Mouse (Mus musculus): Measurements from ENCODE around the gene Thsd4. TPM values are rescaled to one million over a fixed set of nuclear protein-coding genes. Genes with fewer than 3 reads are reported as not detected.
A peak's percentile ranks its signal among the peaks of the same experiment; 100 is the strongest.

The Thsd4 gene
- polyA plus RNA-seq, 1 experiment = 1.7 TPM

- no peaks in the 10 kb centered on the region for H3K36me3 ChIP-seq (ENCODE audit: control insufficient read depth, insufficient read depth)
- H3K27me3 ChIP-seq (ENCODE audit: control insufficient read depth, insufficient read depth, insufficient read length) = no peaks in the 10 kb centered on the region
- no peak for TF ChIP-seq TCF12 (IDR thresholded peaks at IDR 0.05; ENCODE audit: insufficient read depth, poor library complexity, severe bottlenecking)
- TF ChIP-seq MYOD1 (IDR thresholded peaks at IDR 0.05; ENCODE audit: control insufficient read depth in 1 of 3, insufficient read length in 2 of 3, low read depth in 2 of 3) = no peak
- TF ChIP-seq CEBPB (IDR thresholded peaks at IDR 0.05; ENCODE audit: insufficient read depth, poor library complexity, severe bottlenecking) = no peak
- no peak for TF ChIP-seq TCF3 (IDR thresholded peaks at IDR 0.05; ENCODE audit: insufficient read length, low read depth)
- H3K4me3 ChIP-seq = no peak overlapping the region
- H3ac ChIP-seq (ENCODE audit: control insufficient read depth, insufficient read length) = no peak overlapping the region
- no peak overlapping the region for H3K4me2 ChIP-seq (ENCODE audit: low read depth)
- no peaks in the 10 kb centered on the region for H3K79me2 ChIP-seq (ENCODE audit: control insufficient read depth, insufficient read depth)
Measured at GRCm38 (mm10) chr9:60510876-60511275, 11.0 kb downstream of the Thsd4 start.

DNA sequence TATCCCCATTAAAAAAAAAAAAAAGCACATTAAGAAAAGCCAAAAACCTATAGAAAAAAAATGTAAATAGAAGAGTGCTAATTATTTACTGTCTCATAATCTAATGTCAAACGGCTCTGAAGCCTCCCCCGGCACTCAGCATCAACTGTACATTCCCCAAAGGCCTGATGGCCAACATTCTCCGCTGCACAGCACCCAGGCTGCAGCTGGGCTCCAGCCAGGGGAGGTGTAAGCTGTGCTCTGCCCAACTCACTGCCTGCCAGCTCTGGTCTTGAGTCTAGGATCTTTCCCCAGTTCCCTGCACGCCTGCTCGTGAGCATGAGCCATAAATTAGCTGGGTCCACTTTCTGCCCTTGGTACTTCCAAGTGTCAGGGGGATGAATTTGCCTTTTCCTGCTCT lies 15.7 kb downstream of the Thsd4 start:
- Histone ChIP-seq H3K4me3 (no peak overlapping the region), H3K4me2 (ENCODE audit: low read depth) (no peak overlapping the region), H3K79me2 (ENCODE audit: control insufficient read depth, insufficient read depth) (no peaks in the 10 kb centered on the region), H3K27me3 (ENCODE audit: control insufficient read depth, insufficient read depth, insufficient read length) (no peaks in the 10 kb centered on the region), H3ac (ENCODE audit: control insufficient read depth, insufficient read length) (no peak overlapping the region), H3K36me3 (ENCODE audit: control insufficient read depth, insufficient read depth) (no peaks in the 10 kb centered on the region)
- TF ChIP-seq E2F4 (IDR thresholded peaks at IDR 0.05; ENCODE audit: insufficient read depth) (no peak), MYOD1 (IDR thresholded peaks at IDR 0.05; ENCODE audit: control insufficient read depth in 1 of 3, insufficient read length in 2 of 3, low read depth in 2 of 3) (no peak), MAX (IDR thresholded peaks at IDR 0.05; ENCODE audit: low read depth) (no peak), USF1 (IDR thresholded peaks at IDR 0.05; ENCODE audit: low read depth) (no peak), SRF (IDR thresholded peaks at IDR 0.05; ENCODE audit: control insufficient read depth, insufficient read length, low read depth) (no peak), POLR2AphosphoS2 (IDR thresholded peaks at IDR 0.05; ENCODE audit: insufficient read length, low read depth) (no peak), REST (IDR thresholded peaks at IDR 0.05; ENCODE audit: insufficient read depth, insufficient read length) (no peak), POLR2A (IDR thresholded peaks at IDR 0.05; ENCODE audit: insufficient read length, low read depth) (no peak), TCF3 (IDR thresholded peaks at IDR 0.05; ENCODE audit: insufficient read length, low read depth) (no peak), CEBPB (IDR thresholded peaks at IDR 0.05; ENCODE audit: insufficient read depth, poor library complexity, severe bottlenecking) (no peak), TCF12 (IDR thresholded peaks at IDR 0.05; ENCODE audit: insufficient read depth, poor library complexity, severe bottlenecking) (no peak), MYOG (IDR thresholded peaks at IDR 0.05; ENCODE audit: control insufficient read depth in 1 of 3, insufficient read depth in 1 of 3, insufficient read length in 2 of 3, low read depth in 2 of 3) (no peak)

- H3K27me3 ChIP-seq (ENCODE audit: control insufficient read depth, insufficient read depth, insufficient read length) = no peaks in the 10 kb centered on the region
- TF ChIP-seq POLR2AphosphoS2 (IDR thresholded peaks at IDR 0.05; ENCODE audit: insufficient read length, low read depth) (no peak), MYOG (IDR thresholded peaks at IDR 0.05; ENCODE audit: control insufficient read depth in 1 of 3, insufficient read depth in 1 of 3, insufficient read length in 2 of 3, low read depth in 2 of 3) (no peak), REST (IDR thresholded peaks at IDR 0.05; ENCODE audit: insufficient read depth, insufficient read length) (no peak), E2F4 (IDR thresholded peaks at IDR 0.05; ENCODE audit: insufficient read depth) (no peak), CEBPB (IDR thresholded peaks at IDR 0.05; ENCODE audit: insufficient read depth, poor library complexity, severe bottlenecking) (no peak), POLR2A (IDR thresholded peaks at IDR 0.05; ENCODE audit: insufficient read length, low read depth) (no peak), TCF12 (IDR thresholded peaks at IDR 0.05; ENCODE audit: insufficient read depth, poor library complexity, severe bottlenecking) (no peak), MYOD1 (IDR thresholded peaks at IDR 0.05; ENCODE audit: control insufficient read depth in 1 of 3, insufficient read length in 2 of 3, low read depth in 2 of 3) (no peak), SRF (IDR thresholded peaks at IDR 0.05; ENCODE audit: control insufficient read depth, insufficient read length, low read depth) (no peak), USF1 (IDR thresholded peaks at IDR 0.05; ENCODE audit: low read depth) (no peak), MAX (IDR thresholded peaks at IDR 0.05; ENCODE audit: low read depth) (no peak), TCF3 (IDR thresholded peaks at IDR 0.05; ENCODE audit: insufficient read length, low read depth) (no peak)
- H3K79me2 ChIP-seq (ENCODE audit: control insufficient read depth, insufficient read depth) = no peaks in the 10 kb centered on the region
- H3K4me3 ChIP-seq = no peak overlapping the region
- H3K36me3 ChIP-seq (ENCODE audit: control insufficient read depth, insufficient read depth) = no peaks in the 10 kb centered on the region
- no peak overlapping the region for H3K4me2 ChIP-seq (ENCODE audit: low read depth)
- H3ac ChIP-seq (ENCODE audit: control insufficient read depth, insufficient read length) = no peak overlapping the region
Measured at GRCm38 (mm10) chr9:60504378-60505285, 17.2 kb downstream of the Thsd4 start.

DNA sequence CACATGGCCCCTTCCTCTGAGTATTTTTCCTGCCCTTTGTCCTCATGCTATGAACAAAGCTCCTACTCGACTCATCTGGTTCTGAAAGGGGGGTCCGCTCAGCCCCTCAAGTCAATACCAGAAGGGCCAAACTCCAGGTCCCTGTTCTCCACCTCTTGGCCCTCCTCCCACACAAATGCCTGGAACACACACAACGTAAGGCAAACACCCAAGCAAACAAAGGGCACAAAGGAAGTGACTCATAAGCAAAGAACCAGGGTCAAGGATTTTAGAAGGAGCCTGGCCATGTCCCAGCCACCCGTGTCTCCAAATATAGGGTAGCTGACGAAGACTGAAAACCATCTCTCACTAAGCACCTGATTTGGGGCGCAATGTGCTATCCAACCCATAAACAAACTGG lies 19.6 kb downstream of the Thsd4 start:
- no peak overlapping the region for H3ac ChIP-seq (ENCODE audit: control insufficient read depth, insufficient read length)
- no peaks in the 10 kb centered on the region for H3K27me3 ChIP-seq (ENCODE audit: control insufficient read depth, insufficient read depth, insufficient read length)
- no peak for TF ChIP-seq POLR2A (IDR thresholded peaks at IDR 0.05; ENCODE audit: insufficient read length, low read depth)
- no peak for TF ChIP-seq REST (IDR thresholded peaks at IDR 0.05; ENCODE audit: insufficient read depth, insufficient read length)
- no peak for TF ChIP-seq TCF3 (IDR thresholded peaks at IDR 0.05; ENCODE audit: insufficient read length, low read depth)
- TF ChIP-seq CEBPB (IDR thresholded peaks at IDR 0.05; ENCODE audit: insufficient read depth, poor library complexity, severe bottlenecking) = no peak
- no peak for TF ChIP-seq E2F4 (IDR thresholded peaks at IDR 0.05; ENCODE audit: insufficient read depth)
- no peak for TF ChIP-seq MAX (IDR thresholded peaks at IDR 0.05; ENCODE audit: low read depth)
- no peak for TF ChIP-seq MYOD1 (IDR thresholded peaks at IDR 0.05; ENCODE audit: control insufficient read depth in 1 of 3, insufficient read length in 2 of 3, low read depth in 2 of 3)
- TF ChIP-seq USF1 (IDR thresholded peaks at IDR 0.05; ENCODE audit: low read depth) = no peak
- no peak for TF ChIP-seq TCF12 (IDR thresholded peaks at IDR 0.05; ENCODE audit: insufficient read depth, poor library complexity, severe bottlenecking)
- peak overlapping the region; percentile 54 for H3K4me2 ChIP-seq (ENCODE audit: low read depth)
- no peak overlapping the region for H3K4me3 ChIP-seq
- H3K79me2 ChIP-seq (ENCODE audit: control insufficient read depth, insufficient read depth) = no peaks in the 10 kb centered on the region
- H3K36me3 ChIP-seq (ENCODE audit: control insufficient read depth, insufficient read depth) = no peaks in the 10 kb centered on the region

Measured in myocyte (in vitro differentiated cells).